Mouse (Mus musculus): ENCODE results near the gene Ldoc1.

Ldoc1 gene

DNA sequence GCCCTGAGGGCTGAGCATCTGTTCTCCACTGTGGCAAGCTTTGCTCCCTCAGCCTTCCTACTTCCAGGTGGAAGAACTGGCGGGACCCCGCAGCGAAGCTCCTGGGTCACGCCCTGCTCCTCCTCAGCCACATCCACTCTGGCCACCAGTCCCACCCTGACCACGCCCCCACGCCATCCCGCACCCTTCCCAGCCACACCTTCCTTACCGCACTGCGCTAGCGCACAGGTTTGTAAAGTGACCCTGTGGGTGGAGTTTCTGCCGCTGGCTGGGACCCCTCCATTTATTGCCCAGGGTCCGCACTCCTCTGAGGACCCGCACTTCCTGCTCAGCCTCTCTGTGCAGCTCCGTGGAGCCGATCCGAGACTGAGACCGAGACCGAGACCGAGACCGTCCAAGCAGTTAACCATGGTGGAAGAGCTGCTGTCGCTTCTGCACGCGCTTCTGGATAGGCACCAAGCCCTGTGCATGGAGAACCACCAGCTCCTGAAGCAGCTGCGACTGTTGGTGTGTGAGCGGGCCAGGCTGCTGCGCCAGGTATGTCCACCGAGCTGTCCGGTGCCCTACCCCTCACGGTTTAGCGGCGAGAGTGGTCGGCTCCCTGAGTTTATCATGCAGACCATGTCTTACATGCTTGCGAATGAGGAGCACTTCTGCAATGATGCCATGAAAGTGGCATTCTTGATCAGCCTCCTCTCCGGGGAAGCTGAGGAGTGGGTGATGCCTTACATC lies at the start of gene Ldoc1:
Gene Ldoc1, plus strand, starts transcription at position 196 of the 732 bp plus-strand sequence.
- in situ Hi-C loops (cut with MseI, MboI) = no loop called here

DNA sequence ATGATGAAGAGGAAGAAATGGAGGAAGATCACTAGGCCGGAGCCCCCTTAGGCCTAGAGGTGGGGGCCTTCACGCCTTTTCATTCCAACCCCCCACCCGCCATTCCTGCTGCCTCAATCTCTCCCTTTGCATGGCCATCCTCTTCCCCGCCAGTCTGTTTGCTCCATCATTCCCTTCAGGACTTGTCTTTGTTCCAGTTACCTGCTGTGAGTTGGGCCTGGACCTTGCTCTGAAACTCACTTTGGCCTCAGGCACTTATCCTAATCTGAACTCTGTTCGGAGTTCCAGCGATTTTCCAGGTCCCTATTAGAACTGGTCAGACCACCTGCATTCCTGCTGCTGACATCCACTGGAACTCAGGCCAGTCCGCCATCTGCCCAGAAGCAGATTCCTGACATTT lies 834 bp downstream of the Ldoc1 start:
- in situ Hi-C loops (cut with MseI, MboI) = no loop called here

DNA sequence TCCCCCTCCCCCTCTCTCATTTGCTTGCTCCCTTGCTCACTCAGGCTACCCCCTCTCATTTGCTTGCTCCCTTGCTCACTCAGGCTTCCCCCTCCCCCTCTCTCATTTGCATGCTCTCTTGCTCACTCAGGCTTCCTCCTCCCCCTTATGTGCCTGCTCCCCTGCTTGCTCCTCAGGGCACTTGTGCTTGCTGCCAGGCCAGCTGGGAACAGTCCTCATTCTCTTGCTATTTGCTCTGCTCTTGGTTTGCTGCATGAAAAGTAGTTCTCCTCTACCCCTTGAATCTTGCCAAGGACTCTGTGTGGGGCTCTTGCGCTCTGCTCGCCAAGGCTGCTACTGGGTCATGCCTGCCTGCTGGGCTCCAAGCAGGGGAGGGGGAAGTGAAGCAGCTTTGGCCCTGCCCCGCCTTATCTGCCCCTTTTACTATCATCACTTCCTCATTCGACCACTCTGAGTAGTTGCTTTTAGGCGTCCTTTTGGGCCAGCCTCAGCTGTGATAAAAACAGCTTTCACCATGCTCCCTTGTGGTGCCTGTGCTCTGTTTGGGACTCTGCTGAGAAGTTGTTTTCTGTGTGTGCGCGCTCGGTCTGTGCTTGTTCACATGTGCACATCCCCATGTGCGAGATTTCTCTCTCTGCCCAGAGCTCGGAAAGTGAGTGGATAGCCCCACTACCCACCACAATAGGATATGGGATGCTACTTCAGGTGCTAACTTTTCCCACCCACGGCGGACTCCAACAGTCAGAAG lies 13.2 kb downstream of the Ldoc1 start:
- in situ Hi-C loops (cut with MseI, MboI) = no loop called here

DNA sequence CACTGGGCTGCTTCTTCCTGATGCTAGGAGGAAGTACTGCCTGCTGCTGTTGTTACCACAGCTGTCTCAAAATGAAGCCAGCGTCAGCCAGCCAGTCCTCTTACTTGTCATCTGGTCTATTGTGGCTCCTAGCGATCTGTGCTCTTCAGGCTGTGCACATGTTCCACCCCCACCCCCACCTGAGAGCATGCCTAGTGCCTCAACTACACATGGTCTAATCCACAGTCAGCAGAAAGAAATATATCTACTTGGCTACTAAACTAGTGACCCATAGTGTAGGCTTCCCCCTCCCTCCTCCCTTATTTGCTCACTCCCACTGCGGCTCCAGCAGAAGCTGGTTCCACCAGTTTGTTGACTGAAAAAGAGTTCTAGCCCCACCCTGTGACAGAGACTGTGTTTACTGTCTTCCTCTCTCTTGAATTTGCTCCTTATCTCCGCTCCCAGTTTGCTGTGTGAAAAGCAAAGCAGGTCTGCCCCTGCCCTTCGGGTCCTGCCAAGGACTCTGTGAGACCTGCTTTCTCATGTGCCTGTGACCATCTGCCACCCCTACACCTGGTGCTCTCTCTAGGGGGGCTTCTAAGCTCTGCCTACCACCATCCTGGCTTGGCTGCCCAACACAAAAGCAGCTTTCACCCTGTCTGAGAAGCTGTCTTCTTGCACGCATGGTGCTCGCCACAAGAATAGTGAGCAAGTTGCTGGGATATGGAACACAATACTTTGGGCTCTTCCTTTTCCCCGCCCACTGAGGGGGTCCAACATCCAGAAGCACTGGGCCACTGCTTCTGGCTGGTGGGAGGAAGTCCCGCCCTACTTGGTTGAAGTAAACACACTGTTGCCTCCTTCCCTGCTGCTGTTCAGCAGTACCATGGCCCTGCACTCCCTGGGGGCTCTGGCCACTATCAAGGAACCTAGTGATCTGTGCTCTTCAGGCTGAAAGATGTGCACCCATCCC lies 14.0 kb downstream of the Ldoc1 start:
- in situ Hi-C loops (cut with MseI, MboI) = no loop called here

DNA sequence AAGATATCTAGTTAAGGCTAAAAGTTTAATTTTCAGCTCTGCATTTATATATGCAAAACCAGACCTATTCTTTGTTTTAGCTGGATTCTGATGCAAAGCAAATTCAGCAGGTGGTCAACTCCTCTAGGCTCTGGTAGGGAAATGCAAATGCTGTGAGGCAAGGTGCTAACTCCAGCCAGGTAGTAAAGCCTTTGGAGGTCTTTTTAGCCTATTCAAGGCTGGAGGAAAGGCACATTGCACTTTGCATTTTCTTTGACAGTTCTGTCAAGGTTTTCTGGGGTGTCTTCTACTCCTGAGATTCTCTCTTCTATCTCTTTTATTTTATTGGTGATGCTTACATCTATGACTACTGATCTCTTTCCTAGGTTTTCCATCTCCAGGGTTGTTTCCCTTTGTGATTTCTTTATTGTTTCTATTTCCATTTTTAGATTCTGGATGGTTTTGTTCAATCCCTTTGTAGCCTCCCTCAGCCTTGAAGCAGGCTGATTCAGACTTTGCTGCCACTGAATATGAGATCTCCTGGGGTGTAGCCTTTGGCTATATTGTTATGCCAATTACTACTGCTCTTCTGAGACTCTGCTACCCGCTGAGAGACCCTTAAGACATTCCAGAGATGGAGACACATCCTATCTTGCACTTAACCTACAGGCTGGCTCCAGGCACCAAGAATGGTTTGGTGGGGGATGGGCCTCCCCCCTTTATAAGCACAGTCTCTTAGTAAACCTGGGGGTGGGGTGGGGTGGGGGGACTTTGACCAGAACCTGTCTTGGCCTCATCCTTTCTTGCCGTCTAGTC lies 18.4 kb downstream of the Ldoc1 start:
- in situ Hi-C loops (cut with MseI, MboI) = no loop called here
